Mouse (Mus musculus) heart, embryonic 14.5 days (tissue): Measurements from ENCODE around the gene Dlx6. TPM values are rescaled to one million over a fixed set of nuclear protein-coding genes. Genes with fewer than 3 reads are reported as not detected.

Experiments
- ATAC-seq: fragments of 200-750 bp; cut with Nextera tagmentation; 2 replicates; pipeline ENCODE4 v1.8.0; 2017; ENCODE audit warnings: low read depth, moderate TSS enrichment; ENCODE audit not compliant: insufficient number of reproducible peaks, insufficient read depth, low FRiP score
- H3K27ac ChIP-seq, 2 experiments: fragments of 200-500 bp in 1 of 2; fragments of 300-500 bp in 1 of 2; sonication (generic) in 1 of 2; replicated peaks in 1 of 2; 2 replicates each; pipeline ENCODE4 v1.5.1; 2012 to 2014; ENCODE audit warnings: low read depth in 2 of 2, low read length in 2 of 2, control low read depth in 1 of 2, mild to moderate bottlenecking in 1 of 2, mixed read lengths in 1 of 2; ENCODE audit not compliant: control insufficient read depth in 1 of 2, insufficient read depth in 1 of 2
- H3K27me3 ChIP-seq: fragments of 300-500 bp; sonication (generic); 2 replicates; pipeline ENCODE4 v1.6.1; 2014; ENCODE audit warnings: mild to moderate bottlenecking, low read length, control low read depth; ENCODE audit not compliant: control insufficient read depth, insufficient read depth
- H3K36me3 ChIP-seq: fragments of 300-500 bp; sonication (generic); 2 replicates; pipeline ENCODE4 v1.6.1; 2014; ENCODE audit warnings: mild to moderate bottlenecking, control low read depth, low read length, mixed read lengths; ENCODE audit not compliant: control insufficient read depth, insufficient read depth
- H3K4me1 ChIP-seq, 2 experiments: fragments of 200-500 bp in 1 of 2; fragments of 300-500 bp in 1 of 2; sonication (generic) in 1 of 2; 2 replicates each; pipeline ENCODE4 v1.6.1; 2012 to 2014; ENCODE audit warnings: low read length in 2 of 2, control low read depth in 1 of 2, mixed read lengths in 1 of 2; ENCODE audit not compliant: control insufficient read depth in 2 of 2, insufficient read depth in 2 of 2
- H3K4me2 ChIP-seq: fragments of 300-500 bp; sonication (generic); 2 replicates; pipeline ENCODE4 v1.6.1; 2014; ENCODE audit warnings: mild to moderate bottlenecking, low read length
- H3K4me3 ChIP-seq, 2 experiments: fragments of 200-500 bp in 1 of 2; fragments of 300-500 bp in 1 of 2; sonication (generic) in 1 of 2; 2 replicates each; pipeline ENCODE4 v1.5.1; 2012 to 2014; ENCODE audit warnings: low read length in 2 of 2, mild to moderate bottlenecking in 2 of 2, control low read depth in 1 of 2, low read depth in 1 of 2, moderate library complexity in 1 of 2; ENCODE audit not compliant: control insufficient read depth in 1 of 2, insufficient read depth in 1 of 2
- H3K9ac ChIP-seq: fragments of 300-500 bp; sonication (generic); 2 replicates; pipeline ENCODE4 v1.6.1; 2014; ENCODE audit warnings: mild to moderate bottlenecking, low read length
- H3K9me3 ChIP-seq: fragments of 300-500 bp; sonication (generic); 2 replicates; pipeline ENCODE4 v1.6.1; 2016; ENCODE audit warnings: low read length, control low read depth; ENCODE audit not compliant: control insufficient read depth
- WGBS: fragments of 180-500 bp; shearing (Covaris S2); extraction: QIAGEN DNeasy Blood & Tissue Kit; methylation state at CpG from one replicate; pipeline ENCODE4 v1.1.7; 2014; 5-methylcytosine and 5-hydroxymethylcytosine counted together
- polyA plus RNA-seq: library from polyadenylated mRNA; unstranded; fragments of >200 nt; fragmentation: Nextera tagmentation; extraction: Ambion mirVana; gene quantifications from 2 replicates; pipeline ENCODE4 v1.2.1, GENCODE M21; 2014

Gene Dlx6
- polyA plus RNA-seq, 1 experiment from 2014 or later = not detected

DNA sequence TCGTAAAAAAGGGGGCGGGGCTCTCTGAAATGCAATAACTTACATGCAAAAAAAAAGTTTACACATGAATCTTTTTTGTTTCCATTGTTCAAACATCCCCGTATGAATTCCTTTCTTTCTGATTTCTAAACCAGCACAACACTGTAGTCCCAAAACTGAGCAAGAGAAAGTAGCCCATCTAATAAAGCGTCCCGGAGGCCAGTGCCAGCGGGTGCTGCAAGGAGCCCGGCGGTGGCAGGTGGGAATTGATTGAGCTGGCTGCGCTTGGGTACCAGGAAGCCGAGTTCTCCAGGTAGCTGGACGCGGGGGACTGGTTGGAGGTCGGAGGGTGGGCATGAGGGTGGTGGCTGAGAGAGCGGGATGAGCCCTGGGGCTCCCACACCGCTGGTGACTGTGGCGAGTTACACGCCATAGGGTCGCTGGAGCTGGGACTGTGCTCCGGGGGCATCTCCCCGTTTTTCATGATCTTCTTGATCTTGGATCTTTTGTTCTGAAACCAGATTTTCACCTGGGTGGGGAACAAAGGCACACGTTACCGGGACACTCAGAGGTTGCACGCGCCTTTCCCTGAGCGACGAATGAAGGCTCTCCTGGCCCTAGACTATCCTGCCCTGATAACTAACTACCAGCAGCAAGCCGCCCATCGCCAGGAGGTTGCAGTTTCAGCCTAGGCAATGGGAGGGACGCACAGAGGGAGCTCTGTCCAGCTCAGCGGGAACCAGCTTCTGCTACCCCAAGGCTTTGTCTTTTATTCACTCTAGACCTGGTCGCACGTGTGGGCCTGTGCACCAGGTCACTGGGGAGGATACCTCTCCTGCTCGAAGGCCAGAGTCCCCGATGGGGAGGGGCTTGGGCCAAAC, 15.1 kb downstream of the Dlx6 start:
- Histone ChIP-seq H3K4me3 (no peak overlapping the region), H3K4me2 (no peak overlapping the region), H3K36me3 (no peaks in the 10 kb centered on the region), H3K27me3 (peaks cover 92% of the 10 kb centered on the region), H3K9me3 (no peaks in the 10 kb centered on the region), H3K4me1 (peaks cover 11 to 27% of the 10 kb centered on the region in 2 experiments; a peak in 3 of 4 replicates), H3K9ac (no peak overlapping the region), H3K27ac (no peak overlapping the region)
- WGBS = 3% methylated on average over 34 of the region's 34 CpGs
- ATAC-seq = no peak

DNA sequence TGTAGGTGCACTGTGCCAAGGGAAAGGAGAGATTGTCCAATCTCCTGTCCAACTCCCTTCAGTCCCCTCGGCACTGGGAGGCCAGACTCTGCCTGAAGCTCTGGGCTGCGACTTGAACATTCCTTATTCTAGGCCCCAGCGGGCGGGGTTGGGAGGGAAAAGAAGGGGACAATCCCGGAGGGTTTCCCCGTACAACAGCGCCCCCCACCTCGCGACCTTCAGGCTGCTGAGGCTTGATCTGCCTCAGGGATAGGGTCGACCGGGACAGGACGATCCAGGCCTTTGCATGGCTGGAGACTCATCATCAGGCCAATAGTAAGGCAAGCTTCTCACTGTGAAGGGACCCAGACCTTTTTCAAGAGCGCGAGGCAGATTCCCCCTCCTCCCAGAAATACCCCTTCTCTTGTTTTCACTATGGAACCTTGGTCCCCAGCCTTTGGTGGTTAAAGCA, 15.7 kb downstream of the Dlx6 start:
- 3% methylated on average over 14 of the region's 14 CpGs for WGBS
- H3K4me1 ChIP-seq = peaks cover 11 to 26% of the 10 kb centered on the region in 2 experiments; a peak in 3 of 4 replicates
- no peaks in the 10 kb centered on the region for H3K36me3 ChIP-seq
- H3K4me2 ChIP-seq = no peak overlapping the region
- peaks cover 92% of the 10 kb centered on the region for H3K27me3 ChIP-seq
- H3K4me3 ChIP-seq = no peak overlapping the region
- no peak for ATAC-seq
- no peaks in the 10 kb centered on the region for H3K9me3 ChIP-seq
- H3K27ac ChIP-seq = no peak overlapping the region
- no peak overlapping the region for H3K9ac ChIP-seq

DNA sequence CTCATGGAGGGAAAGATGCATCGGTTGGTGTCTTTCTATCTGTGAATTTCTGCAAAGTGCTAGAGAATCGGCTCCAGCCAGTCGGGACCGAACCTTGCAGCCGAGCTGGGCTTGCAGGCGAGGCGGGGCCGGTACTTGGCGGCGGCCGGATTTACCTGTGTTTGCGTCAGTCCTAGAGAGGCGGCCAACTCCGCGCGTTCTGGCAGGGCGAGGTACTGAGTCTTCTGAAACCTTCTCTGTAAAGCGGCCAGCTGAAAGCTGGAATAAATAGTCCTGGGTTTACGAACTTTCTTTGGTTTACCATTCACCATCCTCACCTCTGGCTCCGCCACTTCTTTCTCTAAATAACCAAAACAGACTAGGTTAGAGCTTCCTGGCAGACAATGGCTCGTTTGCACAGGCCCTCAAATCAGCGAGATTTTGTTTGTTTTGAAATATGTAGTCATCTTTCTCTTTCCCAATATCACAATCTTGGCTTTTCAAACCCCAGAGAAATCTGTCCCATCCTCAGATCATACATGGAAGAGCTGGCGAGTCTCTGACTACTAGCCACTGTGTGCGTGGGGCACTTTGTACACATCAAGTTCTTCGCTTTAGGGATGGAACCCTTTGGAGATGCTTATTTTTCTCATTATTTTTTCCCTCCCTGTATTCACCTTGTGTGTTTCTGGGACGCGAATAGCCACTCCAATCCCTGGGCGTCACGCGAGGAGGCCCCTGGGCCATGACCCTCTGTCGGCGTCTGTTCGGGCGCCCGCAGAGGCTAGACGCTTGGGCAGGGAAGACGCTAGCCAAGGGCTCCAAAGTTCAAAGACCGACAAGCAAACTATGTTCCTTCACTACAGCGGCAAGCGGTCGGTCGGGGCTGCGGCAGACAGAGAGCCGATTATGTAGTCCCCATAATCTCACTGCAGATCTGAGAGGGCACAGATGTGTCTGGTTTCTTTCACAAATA, 16.5 kb downstream of the Dlx6 start:
- peaks cover 11 to 21% of the 10 kb centered on the region in 2 experiments; a peak in 3 of 4 replicates for H3K4me1 ChIP-seq
- H3K4me2 ChIP-seq = peak overlapping the region; percentile 87
- H3K27me3 ChIP-seq = peaks cover 87% of the 10 kb centered on the region
- no peak overlapping the region for H3K9ac ChIP-seq
- WGBS = 6% methylated on average over 44 of the region's 44 CpGs
- ATAC-seq = no peak
- no peaks in the 10 kb centered on the region for H3K9me3 ChIP-seq
- H3K27ac ChIP-seq = no peak overlapping the region
- peak overlapping the region in 1 of 2 experiments; percentile 57; a peak in 2 of 4 replicates for H3K4me3 ChIP-seq
- H3K36me3 ChIP-seq = no peaks in the 10 kb centered on the region

DNA sequence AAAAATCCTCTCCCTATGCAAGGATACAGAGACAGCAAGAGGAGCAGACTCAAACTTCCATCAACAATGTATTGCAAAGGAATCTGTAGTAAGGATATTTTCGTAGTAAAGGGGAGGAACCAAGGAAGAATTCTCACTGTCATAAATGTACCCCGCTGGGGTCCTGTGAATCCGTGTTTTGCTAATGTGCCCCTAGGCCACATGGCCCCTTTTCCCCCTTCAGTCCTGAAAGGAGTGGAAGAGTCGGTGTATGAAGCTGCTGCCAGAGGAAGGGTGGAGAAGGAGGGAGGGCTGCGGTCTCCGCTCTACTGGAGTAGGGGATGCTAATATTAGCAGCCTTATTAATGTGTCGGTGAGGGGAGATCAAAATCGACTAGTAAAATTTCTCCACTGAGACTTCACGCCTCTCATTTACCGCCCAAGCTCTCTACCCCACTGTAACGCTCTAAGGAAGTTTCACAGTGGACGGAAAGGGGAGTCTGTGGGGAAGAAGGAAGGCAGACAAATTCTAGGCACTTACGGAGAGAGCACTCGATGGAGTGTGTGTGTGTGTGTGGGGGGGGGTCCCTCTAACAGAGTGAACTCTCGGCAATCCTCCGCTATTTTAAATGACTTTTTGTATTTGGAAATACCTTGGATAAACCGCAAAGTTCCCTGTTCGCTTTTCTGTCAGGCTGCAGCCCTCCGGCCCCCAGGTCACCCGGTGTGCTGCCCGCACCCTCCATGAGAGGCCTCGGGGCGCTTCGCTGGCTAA, 17.4 kb downstream of the Dlx6 start:
- Histone ChIP-seq H3K4me1 (peaks cover 9 to 16% of the 10 kb centered on the region in 2 experiments; a peak in 3 of 4 replicates), H3K9me3 (no peaks in the 10 kb centered on the region), H3K9ac (peak overlapping the region; percentile 67; the same call in 1 of the 2 replicates), H3K4me3 (peak overlapping the region; percentile 57 to 63), H3K36me3 (no peaks in the 10 kb centered on the region), H3K27me3 (peaks cover 78% of the 10 kb centered on the region), H3K27ac (no peak overlapping the region), H3K4me2 (peak overlapping the region; percentile 87)
- 2% methylated on average over 24 of the region's 24 CpGs for WGBS
- ATAC-seq = no peak

DNA sequence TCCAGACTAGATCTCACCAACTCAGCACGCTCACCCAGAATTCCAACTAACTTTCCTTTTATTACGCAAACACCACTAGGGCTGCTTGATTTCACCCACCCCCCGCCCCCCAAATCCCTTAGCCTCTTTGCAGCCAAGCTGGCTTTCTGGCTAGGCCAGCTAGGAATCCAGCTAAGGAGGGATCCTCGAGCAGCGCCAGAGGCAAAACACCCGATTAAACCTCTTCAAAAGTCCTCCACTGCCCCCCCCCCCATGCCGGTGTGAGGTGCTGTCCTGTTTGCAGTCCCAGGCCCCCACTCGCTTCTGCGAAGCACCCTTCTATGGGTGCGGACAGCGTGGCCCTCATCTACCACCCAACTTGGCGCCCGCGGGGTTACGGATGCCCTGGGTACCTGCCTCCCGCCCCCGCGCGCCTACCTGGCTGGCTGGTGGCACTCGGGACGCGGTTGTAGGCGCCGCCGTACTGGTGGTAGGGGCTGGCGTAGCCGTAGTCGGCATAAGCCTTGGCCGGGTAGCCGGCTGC, 18.0 kb downstream of the Dlx6 start:
- Histone ChIP-seq H3K4me2 (peak overlapping the region; percentile 87), H3K9me3 (no peaks in the 10 kb centered on the region), H3K9ac (peak overlapping the region; percentile 67), H3K27me3 (peaks cover 72% of the 10 kb centered on the region), H3K4me1 (peaks cover 9 to 16% of the 10 kb centered on the region in 2 experiments; a peak in 3 of 4 replicates), H3K36me3 (no peaks in the 10 kb centered on the region), H3K4me3 (peak overlapping the region; percentile 57 to 63), H3K27ac (no peak overlapping the region)
- no peak for ATAC-seq
- under 1% methylated on average over 30 of the region's 30 CpGs for WGBS

DNA sequence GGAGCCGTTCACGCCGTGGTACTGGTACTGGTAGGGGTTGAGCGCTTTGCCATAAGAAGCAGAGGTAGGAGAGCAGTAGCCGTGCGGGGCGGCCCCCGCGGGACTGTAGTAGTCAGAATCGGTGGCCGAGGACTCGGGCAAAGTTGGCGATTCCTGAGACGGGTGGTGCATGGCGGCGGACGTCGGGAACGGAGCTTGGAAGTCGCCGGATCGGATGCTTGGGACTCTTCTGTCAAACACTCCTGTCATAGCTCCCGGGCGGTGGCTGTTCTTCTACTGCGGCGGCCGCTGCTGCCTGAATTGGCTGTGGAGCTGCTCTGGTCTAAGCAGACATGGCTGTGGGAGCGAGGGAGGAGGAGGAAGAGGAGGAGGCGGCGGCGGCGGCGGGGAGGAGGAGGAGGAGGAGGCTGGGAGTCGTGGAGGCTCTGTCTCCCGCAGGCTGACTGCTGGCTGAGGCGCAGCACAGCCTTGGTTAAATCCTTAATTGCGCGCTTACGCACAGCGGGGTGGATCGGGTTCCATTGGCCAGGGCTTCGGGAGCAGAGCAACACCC, 18.6 kb downstream of the Dlx6 start, which contains the start of gene Dlx5:
Gene Dlx5, minus strand, starts transcription at position 448 of the 553 bp plus-strand sequence.
- H3K4me1 ChIP-seq = peaks cover 9 to 16% of the 10 kb centered on the region in 2 experiments; a peak in 3 of 4 replicates
- ATAC-seq = no peak
- no peaks in the 10 kb centered on the region for H3K36me3 ChIP-seq
- peak within 1 kb of the TSS; percentile 57 to 63 for H3K4me3 ChIP-seq
- under 1% methylated on average over 41 of the region's 42 CpGs for WGBS
- peaks cover 71% of the 10 kb centered on the region for H3K27me3 ChIP-seq
- H3K9ac ChIP-seq = peak within 1 kb of the TSS; percentile 67
- H3K4me2 ChIP-seq = peak within 1 kb of the TSS; percentile 87
- H3K27ac ChIP-seq = no peak within 1 kb of the TSS
- no peaks in the 10 kb centered on the region for H3K9me3 ChIP-seq
